Mouse (Mus musculus): Measurements from ENCODE around the gene Arl3. TPM values are rescaled to one million over a fixed set of nuclear protein-coding genes. Genes with fewer than 3 reads are reported as not detected.
A peak's percentile ranks its signal among the peaks of the same experiment; 100 is the strongest.

The Arl3 gene
- polyA plus RNA-seq, 1 experiment, result 216 TPM

DNA sequence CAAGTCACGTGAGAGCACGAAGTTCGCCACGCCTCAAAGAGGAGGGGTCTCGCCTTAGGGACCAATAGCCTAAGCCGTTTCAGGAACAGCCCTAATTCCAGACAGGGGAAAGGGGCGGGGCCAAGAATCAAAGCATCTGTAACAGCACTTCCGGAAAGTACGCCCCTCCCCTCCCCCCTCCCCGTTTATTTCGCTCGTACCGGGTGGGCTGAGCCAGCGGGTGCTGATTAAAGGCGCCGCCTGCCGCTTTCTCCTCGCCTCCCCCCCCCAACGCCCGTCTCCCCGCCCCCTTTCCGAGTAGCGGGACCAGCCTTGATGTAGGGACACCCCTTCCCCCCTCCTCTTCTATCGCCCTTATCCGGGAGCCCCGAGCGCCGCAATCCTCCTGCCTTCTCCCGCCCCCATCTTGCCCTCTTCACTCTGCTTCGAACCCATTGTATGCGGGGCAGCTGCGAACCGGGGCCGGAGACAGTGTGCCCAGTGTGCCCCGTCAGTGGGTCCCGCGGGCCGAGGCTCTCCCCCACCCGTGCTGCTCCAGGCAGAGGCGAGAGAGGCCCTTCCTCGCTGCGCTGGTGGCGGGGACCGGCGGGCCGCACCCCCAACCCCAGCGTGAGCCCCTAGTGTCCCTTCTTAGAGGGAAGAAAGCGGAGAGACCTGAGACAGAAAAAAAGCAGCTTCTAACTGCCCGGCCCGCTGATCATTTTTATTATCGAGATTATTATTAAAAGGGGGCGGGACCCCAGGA lies 73.0 kb downstream of the Arl3 start:
- H3K4me1 ChIP-seq (ENCODE audit: control insufficient read depth, insufficient read depth, low read length), result peaks cover 2% of the 10 kb centered on the region
- no peak for TF ChIP-seq CTCF (IDR thresholded peaks at IDR 0.05; ENCODE audit: extremely low read depth, insufficient read depth, low read length)
- no peak; the same call in 1 of the 2 replicates for TF ChIP-seq POLR2A (IDR thresholded peaks at IDR 0.05; ENCODE audit: extremely low read depth, insufficient read depth, low read length)
- H3K4me3 ChIP-seq (ENCODE audit: insufficient read depth, low read length), result peak overlapping the region; percentile 84
- H3K27ac ChIP-seq (ENCODE audit: insufficient read depth, low read length), result peak overlapping the region; percentile 89

DNA sequence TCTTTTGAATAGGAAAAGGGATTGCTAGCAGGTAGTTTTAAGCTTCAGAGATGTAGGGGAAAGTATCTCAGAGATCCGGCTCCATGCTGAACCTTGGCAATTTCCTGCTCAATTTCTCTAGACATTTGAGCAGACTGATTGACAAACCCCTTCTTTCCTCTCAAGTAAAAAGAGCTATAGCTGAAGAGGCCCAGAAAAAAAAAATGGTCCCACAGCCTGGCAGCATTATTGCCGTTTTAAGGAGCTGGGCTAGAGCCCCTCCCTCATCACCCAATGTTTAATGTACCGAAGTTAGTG lies 73.5 kb downstream of the Arl3 start:
- no peak overlapping the region for H3K4me3 ChIP-seq (ENCODE audit: insufficient read depth, low read length)
- TF ChIP-seq CTCF (IDR thresholded peaks at IDR 0.05; ENCODE audit: extremely low read depth, insufficient read depth, low read length) (no peak), POLR2A (IDR thresholded peaks at IDR 0.05; ENCODE audit: extremely low read depth, insufficient read depth, low read length) (no peak)
- H3K4me1 ChIP-seq (ENCODE audit: control insufficient read depth, insufficient read depth, low read length), result no peaks in the 10 kb centered on the region; the same call in 1 of the 2 replicates
- H3K27ac ChIP-seq (ENCODE audit: insufficient read depth, low read length), result no peak overlapping the region

DNA sequence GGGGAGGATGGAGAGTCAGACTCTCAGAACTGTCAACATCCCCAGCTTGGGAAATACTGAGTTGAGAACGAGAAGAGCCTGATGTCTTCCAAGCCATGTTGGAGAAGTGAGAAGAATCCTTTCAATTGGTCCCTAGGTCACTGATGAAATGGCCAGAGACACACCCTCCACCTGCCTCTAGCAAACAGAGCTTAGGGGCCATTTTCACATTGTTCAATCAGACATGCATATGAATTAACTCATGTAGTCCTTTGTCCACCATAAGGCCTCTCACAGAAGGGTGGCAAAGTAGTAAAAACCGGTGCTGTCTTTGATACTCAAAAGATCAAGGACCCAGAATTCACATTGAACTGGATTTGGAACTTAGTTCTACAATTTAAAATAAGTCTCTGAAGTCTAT lies 75.8 kb downstream of the Arl3 start:
- Histone ChIP-seq H3K4me3 (ENCODE audit: insufficient read depth, low read length) (no peak overlapping the region), H3K4me1 (ENCODE audit: control insufficient read depth, insufficient read depth, low read length) (no peaks in the 10 kb centered on the region), H3K27ac (ENCODE audit: insufficient read depth, low read length) (no peak overlapping the region)
- TF ChIP-seq CTCF (IDR thresholded peaks at IDR 0.05; ENCODE audit: extremely low read depth, insufficient read depth, low read length) (no peak), POLR2A (IDR thresholded peaks at IDR 0.05; ENCODE audit: extremely low read depth, insufficient read depth, low read length) (no peak)

DNA sequence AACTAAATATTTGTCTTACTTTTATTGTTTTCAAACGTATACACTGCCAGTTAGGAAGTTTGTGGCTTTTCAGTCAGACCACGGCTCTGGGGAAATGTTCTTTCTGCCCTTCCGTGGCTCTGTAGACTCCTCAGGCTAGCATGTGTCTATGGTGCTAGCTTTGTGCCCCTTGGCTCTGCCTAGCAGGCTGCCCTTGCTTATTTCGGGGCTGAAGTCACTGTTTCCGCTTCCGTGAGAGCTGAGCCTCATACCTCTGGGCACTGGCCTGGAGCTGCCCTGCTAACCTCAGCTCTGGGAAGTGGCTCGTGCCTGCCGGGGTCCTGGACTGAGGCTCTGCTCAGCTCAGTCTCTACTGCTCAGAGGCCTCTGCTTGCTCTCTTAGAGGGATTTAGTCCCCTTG lies 77.9 kb downstream of the Arl3 start:
- H3K27ac ChIP-seq (ENCODE audit: insufficient read depth, low read length), result no peak overlapping the region
- no peak for TF ChIP-seq CTCF (IDR thresholded peaks at IDR 0.05; ENCODE audit: extremely low read depth, insufficient read depth, low read length)

DNA sequence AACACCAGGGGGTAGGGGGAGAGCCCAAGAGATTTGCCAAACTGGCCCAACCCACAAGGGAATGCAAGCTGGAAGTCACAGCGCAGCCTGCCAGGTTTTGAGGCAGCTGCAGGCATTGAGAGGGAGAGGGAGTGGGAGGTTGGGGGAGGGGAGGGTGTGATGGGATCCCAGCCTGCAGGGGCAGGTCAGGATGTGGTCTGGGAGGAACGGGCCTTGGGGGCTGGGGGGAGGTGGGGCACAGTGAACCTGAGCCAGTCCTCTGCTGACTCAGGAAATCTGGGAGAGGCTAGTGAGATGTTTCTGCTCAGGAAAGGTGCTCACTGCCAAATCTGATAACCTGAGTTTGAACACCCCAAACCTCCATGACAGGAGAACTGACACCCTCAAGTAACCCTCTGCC lies 82.4 kb downstream of the Arl3 start:
- no peaks in the 10 kb centered on the region for H3K4me1 ChIP-seq (ENCODE audit: control insufficient read depth, insufficient read depth, low read length)
- TF ChIP-seq POLR2A (IDR thresholded peaks at IDR 0.05; ENCODE audit: extremely low read depth, insufficient read depth, low read length) (no peak), CTCF (IDR thresholded peaks at IDR 0.05; ENCODE audit: extremely low read depth, insufficient read depth, low read length) (no peak)
- H3K27ac ChIP-seq (ENCODE audit: insufficient read depth, low read length), result no peak overlapping the region
- H3K4me3 ChIP-seq (ENCODE audit: insufficient read depth, low read length), result no peak overlapping the region

More for the DNA sequence above, 77.9 kb downstream of the Arl3 start:
- Histone ChIP-seq H3K4me1 (ENCODE audit: control insufficient read depth, insufficient read depth, low read length) (no peaks in the 10 kb centered on the region), H3K4me3 (ENCODE audit: insufficient read depth, low read length) (no peak overlapping the region)

DNA sequence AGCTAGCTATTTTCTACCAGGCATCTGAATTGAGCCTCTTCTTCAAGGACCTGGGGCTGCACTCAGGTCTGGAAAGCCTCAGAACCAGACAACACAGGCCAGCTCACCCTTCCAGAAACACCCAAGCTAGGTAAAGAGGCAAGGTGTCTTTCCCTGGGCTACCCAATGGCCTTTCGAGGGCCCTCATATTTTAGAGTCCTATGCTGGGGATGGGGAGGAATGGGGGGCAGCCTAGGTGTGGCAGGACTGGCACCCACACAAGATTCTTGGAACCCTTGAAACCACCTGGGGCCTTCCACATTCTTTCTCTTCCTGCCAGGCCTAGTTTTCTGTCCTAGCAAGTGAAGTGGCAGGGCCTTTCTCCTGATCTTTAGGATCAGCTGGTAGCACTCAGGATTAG lies 83.5 kb downstream of the Arl3 start:
- no peak overlapping the region for H3K27ac ChIP-seq (ENCODE audit: insufficient read depth, low read length)
- peaks cover under 1% of the 10 kb centered on the region; the same call in 1 of the 2 replicates for H3K4me1 ChIP-seq (ENCODE audit: control insufficient read depth, insufficient read depth, low read length)
- no peak for TF ChIP-seq CTCF (IDR thresholded peaks at IDR 0.05; ENCODE audit: extremely low read depth, insufficient read depth, low read length)
- no peak for TF ChIP-seq POLR2A (IDR thresholded peaks at IDR 0.05; ENCODE audit: extremely low read depth, insufficient read depth, low read length)
- no peak overlapping the region for H3K4me3 ChIP-seq (ENCODE audit: insufficient read depth, low read length)

DNA sequence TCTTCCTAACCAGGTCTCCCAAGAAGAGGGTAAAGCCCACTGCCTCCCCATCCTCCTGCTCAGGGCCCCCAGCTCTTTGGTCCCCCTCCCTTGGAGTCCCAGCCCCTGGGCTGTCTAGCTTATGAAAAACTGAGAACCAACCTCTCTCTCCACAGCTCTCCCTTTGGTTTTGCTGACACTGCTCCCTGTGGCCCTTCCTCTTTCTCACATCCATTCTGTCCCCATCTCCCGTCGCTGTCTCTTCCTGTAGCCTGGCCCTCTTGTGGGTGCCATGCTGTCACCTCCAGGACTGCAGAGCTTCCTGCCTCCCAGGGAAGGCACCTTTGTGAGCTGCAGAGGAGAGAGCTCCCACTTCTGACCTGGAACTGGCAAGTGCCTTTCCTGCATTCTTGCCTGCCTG lies 86.3 kb downstream of the Arl3 start:
- Histone ChIP-seq H3K4me1 (ENCODE audit: control insufficient read depth, insufficient read depth, low read length) (peaks cover 6% of the 10 kb centered on the region; the same call in 1 of the 2 replicates), H3K27ac (ENCODE audit: insufficient read depth, low read length) (no peak overlapping the region), H3K4me3 (ENCODE audit: insufficient read depth, low read length) (no peak overlapping the region)
- TF ChIP-seq POLR2A (IDR thresholded peaks at IDR 0.05; ENCODE audit: extremely low read depth, insufficient read depth, low read length), result no peak
- no peak for TF ChIP-seq CTCF (IDR thresholded peaks at IDR 0.05; ENCODE audit: extremely low read depth, insufficient read depth, low read length)

DNA sequence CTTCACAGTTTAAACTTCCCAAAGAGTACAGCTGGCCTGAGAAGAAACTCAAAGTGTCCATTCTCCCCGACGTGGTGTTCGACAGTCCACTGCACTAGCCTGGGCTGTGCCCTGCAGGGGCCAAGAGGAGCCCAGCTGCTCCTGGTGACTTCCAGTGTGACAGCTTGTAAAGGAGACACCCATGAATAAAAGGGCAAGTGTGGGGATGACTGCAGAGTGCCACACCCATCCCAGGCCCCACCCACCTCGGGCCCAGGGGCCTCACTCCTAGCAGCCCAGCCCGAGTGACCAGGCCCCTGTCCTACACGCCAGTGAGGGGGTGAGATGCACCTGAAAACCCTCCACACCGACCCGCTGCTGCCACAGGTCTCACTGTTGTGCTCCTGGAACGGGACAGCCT lies 87.2 kb downstream of the Arl3 start:
- Histone ChIP-seq H3K27ac (ENCODE audit: insufficient read depth, low read length) (no peak overlapping the region), H3K4me1 (ENCODE audit: control insufficient read depth, insufficient read depth, low read length) (peaks cover 6% of the 10 kb centered on the region; the same call in 1 of the 2 replicates), H3K4me3 (ENCODE audit: insufficient read depth, low read length) (no peak overlapping the region)
- TF ChIP-seq POLR2A (IDR thresholded peaks at IDR 0.05; ENCODE audit: extremely low read depth, insufficient read depth, low read length) (no peak), CTCF (IDR thresholded peaks at IDR 0.05; ENCODE audit: extremely low read depth, insufficient read depth, low read length) (no peak)

DNA sequence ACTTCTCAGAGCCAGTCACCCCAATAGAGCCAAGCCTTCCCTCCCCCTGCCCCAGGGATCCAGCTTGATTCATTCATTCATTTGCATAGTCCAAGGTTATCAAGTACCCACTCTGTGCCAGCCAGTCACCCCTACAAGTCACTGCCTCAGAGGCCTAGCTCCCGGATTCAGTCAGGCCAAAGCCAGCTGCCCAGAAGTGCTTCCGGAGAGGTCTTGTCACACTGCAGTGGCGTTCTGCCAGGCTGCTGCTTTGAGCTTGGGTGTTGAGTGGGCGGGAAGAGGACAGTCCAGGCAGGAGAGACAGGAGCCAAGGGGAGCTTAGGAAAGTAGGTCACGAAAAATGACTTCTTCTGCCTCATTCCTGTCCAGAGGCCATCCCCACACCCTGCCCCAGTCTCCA lies 88.5 kb downstream of the Arl3 start:
- Histone ChIP-seq H3K4me1 (ENCODE audit: control insufficient read depth, insufficient read depth, low read length) (peaks cover 6% of the 10 kb centered on the region; the same call in 1 of the 2 replicates), H3K27ac (ENCODE audit: insufficient read depth, low read length) (no peak overlapping the region), H3K4me3 (ENCODE audit: insufficient read depth, low read length) (no peak overlapping the region)
- TF ChIP-seq CTCF (IDR thresholded peaks at IDR 0.05; ENCODE audit: extremely low read depth, insufficient read depth, low read length) (no peak), POLR2A (IDR thresholded peaks at IDR 0.05; ENCODE audit: extremely low read depth, insufficient read depth, low read length) (no peak)

DNA sequence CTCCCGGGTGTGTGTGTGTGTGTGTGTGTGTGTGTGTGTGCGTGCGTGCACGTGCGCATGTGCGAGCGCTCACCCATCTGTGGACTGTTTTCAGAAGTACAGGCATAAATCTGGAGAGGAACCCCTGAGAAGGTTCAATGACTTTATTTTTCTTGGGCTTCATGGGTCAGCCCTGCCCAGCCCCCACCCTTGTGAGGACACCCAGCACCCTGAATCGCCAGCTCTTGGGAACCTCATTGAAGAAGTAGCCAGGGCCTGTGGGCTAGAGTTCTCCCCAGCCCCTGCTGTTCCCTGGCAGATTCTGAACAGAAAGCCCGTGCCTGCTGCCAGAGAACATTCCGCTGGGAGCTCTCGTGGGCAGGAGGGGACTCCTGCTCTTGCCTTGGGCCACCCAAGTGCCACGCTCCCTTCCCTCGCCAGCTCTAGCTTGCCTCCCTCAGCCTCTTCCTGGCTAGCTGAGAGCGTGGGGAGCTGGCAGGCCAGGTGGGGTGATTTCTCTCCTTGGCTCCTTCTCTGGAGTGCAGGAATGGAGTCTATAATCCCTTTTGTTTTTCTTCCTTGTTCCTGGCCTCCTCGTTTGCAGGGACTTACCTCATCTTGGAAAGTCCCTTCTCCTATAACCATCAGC lies 89.2 kb downstream of the Arl3 start:
- Histone ChIP-seq H3K27ac (ENCODE audit: insufficient read depth, low read length) (no peak overlapping the region), H3K4me3 (ENCODE audit: insufficient read depth, low read length) (no peak overlapping the region), H3K4me1 (ENCODE audit: control insufficient read depth, insufficient read depth, low read length) (peaks cover 6% of the 10 kb centered on the region; the same call in 1 of the 2 replicates)
- TF ChIP-seq POLR2A (IDR thresholded peaks at IDR 0.05; ENCODE audit: extremely low read depth, insufficient read depth, low read length), result no peak
- no peak for TF ChIP-seq CTCF (IDR thresholded peaks at IDR 0.05; ENCODE audit: extremely low read depth, insufficient read depth, low read length)
